Mouse (Mus musculus) testis, postnatal 14 days (tissue): ENCODE measurements around the gene Uchl5.

Experiments used
- DNase-seq: peaks from one replicate; pipeline ENCODE4 v3.0.0; 2021; ENCODE audit warnings: low spot score

Uchl5 gene

GRCm38 (mm10) chr1:143776446-143777411 lies at the start of gene Uchl5, which contains the start of gene Trove2:
Gene Uchl5 (plus strand): TSS chr1:143777272.
Gene Trove2 (minus strand): TSS chr1:143777068.
- DNase-seq, result peak; percentile 99

GRCm38 (mm10) chr1:143727701-143728445 lies 49.2 kb upstream of the Uchl5 start:
- DNase-seq, result no peak

GRCm38 (mm10) chr1:143730899-143731298 lies 46.2 kb upstream of the Uchl5 start:
- no peak for DNase-seq

- DNase-seq, result peak; percentile 42
Measured at GRCm38 (mm10) chr1:143731691-143732090, 45.4 kb upstream of the Uchl5 start.

GRCm38 (mm10) chr1:143733914-143734410 lies 43.1 kb upstream of the Uchl5 start:
- DNase-seq, result no peak

- DNase-seq, result no peak
Measured at GRCm38 (mm10) chr1:143738811-143739210, 38.3 kb upstream of the Uchl5 start.

- peak; percentile 81 for DNase-seq
Measured at GRCm38 (mm10) chr1:143739361-143740350, 37.4 kb upstream of the Uchl5 start.

- DNase-seq, result no peak
Measured at GRCm38 (mm10) chr1:143740581-143740980, 36.5 kb upstream of the Uchl5 start.

- no peak for DNase-seq
Measured at GRCm38 (mm10) chr1:143741331-143741730, 35.7 kb upstream of the Uchl5 start.

GRCm38 (mm10) chr1:143742186-143742585 lies 34.9 kb upstream of the Uchl5 start:
- DNase-seq, result no peak

GRCm38 (mm10) chr1:143745871-143746270 lies 31.2 kb upstream of the Uchl5 start:
- no peak for DNase-seq

GRCm38 (mm10) chr1:143762159-143762558 lies 14.9 kb upstream of the Uchl5 start:
- no peak for DNase-seq

GRCm38 (mm10) chr1:143764443-143764842 lies 12.6 kb upstream of the Uchl5 start:
- DNase-seq, result no peak

- no peak for DNase-seq
Measured at GRCm38 (mm10) chr1:143765801-143766200, 11.3 kb upstream of the Uchl5 start.

GRCm38 (mm10) chr1:143766238-143766637 lies 10.8 kb upstream of the Uchl5 start:
- no peak for DNase-seq

GRCm38 (mm10) chr1:143770444-143771109 lies 6.5 kb upstream of the Uchl5 start:
- DNase-seq, result no peak

- no peak for DNase-seq
Measured at GRCm38 (mm10) chr1:143773082-143773481, 4.0 kb upstream of the Uchl5 start.

GRCm38 (mm10) chr1:143773909-143774308 lies 3.2 kb upstream of the Uchl5 start:
- DNase-seq, result no peak

GRCm38 (mm10) chr1:143777558-143778218 lies 616 bp downstream of the Uchl5 start:
- no peak for DNase-seq

- DNase-seq, result no peak
Measured at GRCm38 (mm10) chr1:143788584-143789227, 11.6 kb downstream of the Uchl5 start.
